Mouse (Mus musculus): ENCODE data around the gene Slc25a25. TPM values are rescaled to one million over a fixed set of nuclear protein-coding genes. Genes with fewer than 3 reads are reported as not detected.

The Slc25a25 gene
- polyA plus RNA-seq, 1 experiment from 2014 or later, result 15.0 TPM

GRCm38 (mm10) chr2:32407144-32407824 is 44.0 kb downstream of the Slc25a25 start:
- 77% methylated on average over 7 of the region's 7 CpGs for WGBS
- Histone ChIP-seq H3K4me2 (ENCODE audit: low read length) (no peak overlapping the region), H3K4me3 (replicated peaks; ENCODE audit: low read depth, low read length) (no peak overlapping the region), H3K36me3 (ENCODE audit: insufficient read depth, low read length) (0 out of 2 replicates have a peak, but pooled peaks cover 6% of the 10 kb centered on the region), H3K4me1 (replicated peaks; ENCODE audit: insufficient read depth, low read length) (0 out of 2 replicates have a peak, but pooled peaks cover 3% of the 10 kb centered on the region), H3K27ac (peak overlapping the region; percentile 70), H3K9ac (ENCODE audit: low read depth, low read length) (no peak overlapping the region), H3K27me3 (ENCODE audit: insufficient read depth, low read length) (no peaks in the 10 kb centered on the region), H3K9me3 (replicated peaks; ENCODE audit: low read length) (no peaks in the 10 kb centered on the region)
- DNase-seq (ENCODE audit: low spot score) (no peak), ATAC-seq (replicated peaks; ENCODE audit: low FRiP score, low read depth) (no peak)
- no peak for TF ChIP-seq CTCF (IDR thresholded peaks at IDR 0.05; ENCODE audit: low read depth)

- H3K9me3 ChIP-seq (replicated peaks; ENCODE audit: low read length), result no peaks in the 10 kb centered on the region
- H3K27ac ChIP-seq, result no peak overlapping the region
- peak; percentile 100 for TF ChIP-seq CTCF (IDR thresholded peaks at IDR 0.05; ENCODE audit: low read depth)
- H3K36me3 ChIP-seq (ENCODE audit: insufficient read depth, low read length), result peaks cover 24% of the 10 kb centered on the region; the same call in 1 of the 2 replicates
- 0 out of 2 replicates have a peak, but pooled peaks cover 3% of the 10 kb centered on the region for H3K4me1 ChIP-seq (replicated peaks; ENCODE audit: insufficient read depth, low read length)
- WGBS, result 24% methylated on average over 2 of the region's 2 CpGs
- no peaks in the 10 kb centered on the region for H3K27me3 ChIP-seq (ENCODE audit: insufficient read depth, low read length)
- no peak overlapping the region for H3K4me2 ChIP-seq (ENCODE audit: low read length)
- DNase-seq (ENCODE audit: low spot score) (peak; percentile 96), ATAC-seq (replicated peaks; ENCODE audit: low FRiP score, low read depth) (no peak)
- H3K4me3 ChIP-seq (replicated peaks; ENCODE audit: low read depth, low read length), result no peak overlapping the region
- no peak overlapping the region for H3K9ac ChIP-seq (ENCODE audit: low read depth, low read length)
Measured at GRCm38 (mm10) chr2:32404663-32405062, 46.6 kb downstream of the Slc25a25 start.

- DNase-seq (ENCODE audit: low spot score) (no peak), ATAC-seq (replicated peaks; ENCODE audit: low FRiP score, low read depth) (no peak)
- TF ChIP-seq CTCF (IDR thresholded peaks at IDR 0.05; ENCODE audit: low read depth), result no peak
Measured at GRCm38 (mm10) chr2:32396695-32397094, 54.5 kb downstream of the Slc25a25 start.

GRCm38 (mm10) chr2:32395946-32396621 is 55.2 kb downstream of the Slc25a25 start:
- ATAC-seq (replicated peaks; ENCODE audit: low FRiP score, low read depth) (peak; percentile 92), DNase-seq (ENCODE audit: low spot score) (peak; percentile 98)
- WGBS, result under 1% methylated on average over 56 of the region's 59 CpGs
- Histone ChIP-seq H3K27me3 (ENCODE audit: insufficient read depth, low read length) (no peaks in the 10 kb centered on the region), H3K27ac (peak overlapping the region; percentile 95), H3K9me3 (replicated peaks; ENCODE audit: low read length) (no peaks in the 10 kb centered on the region), H3K4me2 (ENCODE audit: low read length) (peak overlapping the region; percentile 74), H3K4me3 (replicated peaks; ENCODE audit: low read depth, low read length) (peak overlapping the region; percentile 87), H3K9ac (ENCODE audit: low read depth, low read length) (peak overlapping the region; percentile 87), H3K4me1 (replicated peaks; ENCODE audit: insufficient read depth, low read length) (peaks cover 12% of the 10 kb centered on the region; the same call in 1 of the 2 replicates), H3K36me3 (ENCODE audit: insufficient read depth, low read length) (peaks cover 9% of the 10 kb centered on the region)
- TF ChIP-seq CTCF (IDR thresholded peaks at IDR 0.05; ENCODE audit: low read depth), result no peak; the same call in 1 of the 2 replicates

More at GRCm38 (mm10) chr2:32396695-32397094, 54.5 kb downstream of the Slc25a25 start:
- H3K4me2 ChIP-seq (ENCODE audit: low read length), result peak overlapping the region; percentile 74
- H3K27me3 ChIP-seq (ENCODE audit: insufficient read depth, low read length), result no peaks in the 10 kb centered on the region
- peaks cover 13% of the 10 kb centered on the region for H3K36me3 ChIP-seq (ENCODE audit: insufficient read depth, low read length)
- peak overlapping the region; percentile 87 for H3K4me3 ChIP-seq (replicated peaks; ENCODE audit: low read depth, low read length)
- H3K9me3 ChIP-seq (replicated peaks; ENCODE audit: low read length), result no peaks in the 10 kb centered on the region
- 0% methylated on average over 15 of the region's 15 CpGs for WGBS
- peaks cover 12% of the 10 kb centered on the region; the same call in 1 of the 2 replicates for H3K4me1 ChIP-seq (replicated peaks; ENCODE audit: insufficient read depth, low read length)
- peak overlapping the region; percentile 87 for H3K9ac ChIP-seq (ENCODE audit: low read depth, low read length)
- peak overlapping the region; percentile 95 for H3K27ac ChIP-seq

GRCm38 (mm10) chr2:32395484-32395945 is 55.7 kb downstream of the Slc25a25 start, which contains the start of gene Ptges2:
Ptges2 (plus strand) TSS chr2:32395896.
- peaks cover 12% of the 10 kb centered on the region; the same call in 1 of the 2 replicates for H3K4me1 ChIP-seq (replicated peaks; ENCODE audit: insufficient read depth, low read length)
- DNase-seq (ENCODE audit: low spot score) (peak; percentile 95), ATAC-seq (replicated peaks; ENCODE audit: low FRiP score, low read depth) (peak; percentile 84)
- H3K9ac ChIP-seq (ENCODE audit: low read depth, low read length), result peak within 1 kb of the TSS; percentile 87
- no peaks in the 10 kb centered on the region for H3K27me3 ChIP-seq (ENCODE audit: insufficient read depth, low read length)
- H3K9me3 ChIP-seq (replicated peaks; ENCODE audit: low read length), result no peaks in the 10 kb centered on the region
- peak within 1 kb of the TSS; percentile 87 for H3K4me3 ChIP-seq (replicated peaks; ENCODE audit: low read depth, low read length)
- H3K27ac ChIP-seq, result peak within 1 kb of the TSS; percentile 95
- peaks cover 3% of the 10 kb centered on the region for H3K36me3 ChIP-seq (ENCODE audit: insufficient read depth, low read length)
- TF ChIP-seq CTCF (IDR thresholded peaks at IDR 0.05; ENCODE audit: low read depth), result no peak; the same call in 1 of the 2 replicates
- peak within 1 kb of the TSS; percentile 74 for H3K4me2 ChIP-seq (ENCODE audit: low read length)
- under 1% methylated on average over 31 of the region's 31 CpGs for WGBS

GRCm38 (mm10) chr2:32394973-32395372 is 56.3 kb downstream of the Slc25a25 start:
- H3K9me3 ChIP-seq (replicated peaks; ENCODE audit: low read length), result no peaks in the 10 kb centered on the region
- DNase-seq (ENCODE audit: low spot score), result peak; percentile 67
- H3K4me3 ChIP-seq (replicated peaks; ENCODE audit: low read depth, low read length), result peak overlapping the region; percentile 87
- peaks cover 12% of the 10 kb centered on the region; the same call in 1 of the 2 replicates for H3K4me1 ChIP-seq (replicated peaks; ENCODE audit: insufficient read depth, low read length)
- peak; percentile 68 for TF ChIP-seq CTCF (IDR thresholded peaks at IDR 0.05; ENCODE audit: low read depth)
- peak overlapping the region; percentile 74 for H3K4me2 ChIP-seq (ENCODE audit: low read length)
- no peak for ATAC-seq (replicated peaks; ENCODE audit: low FRiP score, low read depth)
- H3K27ac ChIP-seq, result peak overlapping the region; percentile 95
- peak overlapping the region; percentile 87 for H3K9ac ChIP-seq (ENCODE audit: low read depth, low read length)
- 2% methylated on average over 8 of the region's 8 CpGs for WGBS
- no peaks in the 10 kb centered on the region for H3K27me3 ChIP-seq (ENCODE audit: insufficient read depth, low read length)
- no peaks in the 10 kb centered on the region; the same call in 1 of the 2 replicates for H3K36me3 ChIP-seq (ENCODE audit: insufficient read depth, low read length)
